Comparison of ENCODE assay signal across 10 mouse cellular contexts in genomic region chr7:19073504-19073903, GRCm38 (mm10). TPM values are rescaled to one million over a fixed set of nuclear protein-coding genes. Genes with fewer than 3 reads are reported as not detected.
DNase-seq lines count a peak whose midpoint lies in the region; ATAC-seq and TF ChIP-seq lines count a peak whose summit lies in the region.
"Had no signal": no experiment of that assay in that cellular context is flagged by ENCODE, and none has a peak within 500 bp of the region (broad histone marks: within the 10 kb centered on the region; RNA-seq: fewer than 3 reads in every experiment).

No protein-coding gene starts in this region.

- H3K9ac ChIP-seq in hindbrain, postnatal 0 days (replicated peaks; ENCODE audit: low read length): no peak overlapping the region
- no peak overlapping the region for H3K9ac ChIP-seq in hindbrain, embryonic 12.5 days

- H3K4me2 ChIP-seq in hindbrain, postnatal 0 days (ENCODE audit: low read depth, low read length): no peak overlapping the region
- H3K4me2 ChIP-seq in hindbrain, embryonic 12.5 days (replicated peaks): no peak overlapping the region

- H3K36me3 ChIP-seq in hindbrain, postnatal 0 days (ENCODE audit: insufficient read depth, low read length): peaks cover 6% of the 10 kb centered on the region; the same call in 1 of the 2 replicates
- peaks cover 7% of the 10 kb centered on the region for H3K36me3 ChIP-seq in hindbrain, embryonic 12.5 days

- no peaks in the 10 kb centered on the region for H3K27me3 ChIP-seq in hindbrain, postnatal 0 days (ENCODE audit: insufficient read depth, low read length)
- H3K27me3 ChIP-seq in hindbrain, embryonic 12.5 days: no peaks in the 10 kb centered on the region

- ATAC-seq in hindbrain, postnatal 0 days: no peak
- ATAC-seq in hindbrain, embryonic 12.5 days (ENCODE audit: low FRiP score): no peak
- no peak for ATAC-seq in erythroid progenitor cell, adult 5-6 weeks (replicated peaks; ENCODE audit: low FRiP score, poor library complexity, severe bottlenecking)

- H3K9me3 ChIP-seq in hindbrain, postnatal 0 days (ENCODE audit: low read length): no peaks in the 10 kb centered on the region
- H3K9me3 ChIP-seq in hindbrain, embryonic 12.5 days (replicated peaks): no peaks in the 10 kb centered on the region

- no peak overlapping the region for H3K4me3 ChIP-seq in hindbrain, postnatal 0 days (ENCODE audit: low read length)
- no peak overlapping the region for H3K4me3 ChIP-seq in hindbrain, embryonic 12.5 days

- H3K4me1 ChIP-seq in hindbrain, postnatal 0 days (ENCODE audit: insufficient read depth, low read length): peaks cover 11% of the 10 kb centered on the region
- peaks cover 20% of the 10 kb centered on the region for H3K4me1 ChIP-seq in hindbrain, embryonic 12.5 days

- WGBS in hindbrain, postnatal 0 days: 81% methylated on average over 9 of the region's 9 CpGs
- 76% methylated on average over 9 of the region's 9 CpGs for WGBS in hindbrain, embryonic 12.5 days

- peak; percentile 68 for TF ChIP-seq CTCF in hindbrain, postnatal 0 days (IDR thresholded peaks at IDR 0.05; ENCODE audit: low read depth)

- no peak overlapping the region for H3K27ac ChIP-seq in hindbrain, postnatal 0 days
- H3K27ac ChIP-seq in hindbrain, embryonic 12.5 days: no peak overlapping the region

- no peak for DNase-seq in hindbrain, postnatal 0 days (ENCODE audit: low spot score)
- peak; percentile 13 for DNase-seq in urinary bladder, postnatal 10 days (ENCODE audit: low spot score)
- DNase-seq in urinary bladder, postnatal 4 days (ENCODE audit: low spot score in 2 of 2): no peak
- DNase-seq in forelimb bud, embryonic 11.5 days (ENCODE audit: low read depth, low spot score): peak; percentile 40
- peak; percentile 83 for DNase-seq in thymus, postnatal 4 days
- no peak for DNase-seq in layer of hippocampus, postnatal 36 days
- DNase-seq: gastrocnemius, postnatal 10 days had no signal

RNA-seq across cellular contexts. Expression of gene Dmwd, which starts 2.5 kb away (rescaled TPM):
- total RNA-seq in hindbrain, postnatal 0 days (2014; rRNA removed): 145 and 151 TPM in 2 replicates
- polyA plus RNA-seq in hindbrain, postnatal 0 days (2015; fragmentation: Nextera tagmentation; extraction: Ambion mirVana): 28.9 and 30.9 TPM in 2 replicates
- 20.1 and 23.6 TPM in 2 replicates for polyA plus RNA-seq in hindbrain, embryonic 12.5 days (2016; fragmentation: Nextera tagmentation; extraction: Ambion mirVana)
- total RNA-seq in layer of hippocampus, postnatal 36 days (2021): 100 to 1,000 TPM; 136 to 143 TPM
- 17.7 and 33.1 TPM in 2 replicates for total RNA-seq in erythroid progenitor cell, adult 5-6 weeks (2015; ENCODE audit: low replicate concordance)
- 13.1 and 19.4 TPM in 2 replicates for total RNA-seq in erythroid progenitor cell, adult 5-6 weeks (2017; ENCODE audit: low replicate concordance)

RNA-seq across cellular contexts. Expression of gene Dmpk, which starts 10.1 kb away (rescaled TPM):
- total RNA-seq in hindbrain, postnatal 0 days (2014; rRNA removed): 19.5 and 27.8 TPM in 2 replicates
- polyA plus RNA-seq in hindbrain, postnatal 0 days (2015; fragmentation: Nextera tagmentation; extraction: Ambion mirVana): 4.8 and 5.6 TPM in 2 replicates
- 13.4 and 14.6 TPM in 2 replicates for polyA plus RNA-seq in hindbrain, embryonic 12.5 days (2016; fragmentation: Nextera tagmentation; extraction: Ambion mirVana)
- 10 to 100 TPM; 36.3 to 48.1 TPM for total RNA-seq in layer of hippocampus, postnatal 36 days (2021)
- total RNA-seq in erythroid progenitor cell, adult 5-6 weeks (2015; ENCODE audit: low replicate concordance): 15.9 and 18.4 TPM in 2 replicates
- 4.2 and 5.0 TPM in 2 replicates for total RNA-seq in erythroid progenitor cell, adult 5-6 weeks (2017; ENCODE audit: low replicate concordance)

RNA-seq across cellular contexts. Expression of gene Rsph6a, which starts 19.0 kb away (rescaled TPM):
- not detected in 2 replicates for total RNA-seq in hindbrain, postnatal 0 days (2014; rRNA removed)
- polyA plus RNA-seq in hindbrain, postnatal 0 days (2015; fragmentation: Nextera tagmentation; extraction: Ambion mirVana): 0.19 and 0.44 TPM in 2 replicates
- not detected in 2 replicates for polyA plus RNA-seq in hindbrain, embryonic 12.5 days (2016; fragmentation: Nextera tagmentation; extraction: Ambion mirVana)
- total RNA-seq in layer of hippocampus, postnatal 36 days (2021): under 1 TPM; 0.15 to 0.33 TPM
- not detected in 2 replicates for total RNA-seq in erythroid progenitor cell, adult 5-6 weeks (2015; ENCODE audit: low replicate concordance)
- not detected in 2 replicates for total RNA-seq in erythroid progenitor cell, adult 5-6 weeks (2017; ENCODE audit: low replicate concordance)
- total RNA-seq: gastrocnemius, postnatal 10 days had no signal
- polyA plus RNA-seq: stomach, embryonic 16.5 days had no signal

RNA-seq across cellular contexts. Expression of gene Six5, which starts 20.9 kb away (rescaled TPM):
- total RNA-seq in hindbrain, postnatal 0 days (2014; rRNA removed): 10.3 and 12.1 TPM in 2 replicates
- 1.4 and 1.5 TPM in 2 replicates for polyA plus RNA-seq in hindbrain, postnatal 0 days (2015; fragmentation: Nextera tagmentation; extraction: Ambion mirVana)
- polyA plus RNA-seq in hindbrain, embryonic 12.5 days (2016; fragmentation: Nextera tagmentation; extraction: Ambion mirVana): 9.1 and 9.7 TPM in 2 replicates
- total RNA-seq in layer of hippocampus, postnatal 36 days (2021): 1 to 10 TPM; 2.5 to 2.8 TPM
- total RNA-seq in erythroid progenitor cell, adult 5-6 weeks (2015; ENCODE audit: low replicate concordance): not detected in 2 replicates
- 0.13 TPM in 1 of 2 replicates, not detected in the other for total RNA-seq in erythroid progenitor cell, adult 5-6 weeks (2017; ENCODE audit: low replicate concordance)

RNA-seq across cellular contexts. Expression of gene Gm4969, which starts 44.7 kb away (rescaled TPM):
- total RNA-seq in hindbrain, postnatal 0 days (2014; rRNA removed): 4.6 and 6.3 TPM in 2 replicates
- polyA plus RNA-seq in hindbrain, postnatal 0 days (2015; fragmentation: Nextera tagmentation; extraction: Ambion mirVana): 7.7 and 7.9 TPM in 2 replicates
- 1.8 TPM in 2 replicates for polyA plus RNA-seq in hindbrain, embryonic 12.5 days (2016; fragmentation: Nextera tagmentation; extraction: Ambion mirVana)
- total RNA-seq in layer of hippocampus, postnatal 36 days (2021): under 1 TPM; 0.40 to 0.43 TPM
- not detected in 2 replicates for total RNA-seq in erythroid progenitor cell, adult 5-6 weeks (2015; ENCODE audit: low replicate concordance)
- total RNA-seq in erythroid progenitor cell, adult 5-6 weeks (2017; ENCODE audit: low replicate concordance): not detected in 2 replicates

Comparison
In these comparisons a context has a peak if more than half of its experiments do, and no peak if none do; other contexts are left out.
1. DNase-seq: peak in urinary bladder, postnatal 10 days (single experiment), forelimb bud, embryonic 11.5 days (single experiment) and thymus, postnatal 4 days (single experiment); none in hindbrain, postnatal 0 days (single experiment), urinary bladder, postnatal 4 days (0 of 2) and layer of hippocampus, postnatal 36 days (0 of 2).